Mouse (Mus musculus): Measurements from ENCODE around the gene Cd164l2. TPM values are rescaled to one million over a fixed set of nuclear protein-coding genes. Genes with fewer than 3 reads are reported as not detected.
A peak's percentile ranks its signal among the peaks of the same experiment; 100 is the strongest.

Gene Cd164l2
- total and polyA plus RNA-seq, 2 experiments from 2014 or later: 3.9 to 10.6 TPM

GRCm38 (mm10) chr4:133178305-133178704 is 33.6 kb upstream of the Cd164l2 start:
- no peaks in the 10 kb centered on the region for H3K36me3 ChIP-seq (ENCODE audit: insufficient read depth, low read length)
- no peaks in the 10 kb centered on the region for H3K9me3 ChIP-seq (ENCODE audit: low read length)
- no peak overlapping the region for H3K9ac ChIP-seq (replicated peaks; ENCODE audit: low read length, poor library complexity, severe bottlenecking)
- ATAC-seq (ENCODE audit: low FRiP score): no peak
- H3K27me3 ChIP-seq (ENCODE audit: insufficient read depth, low read length): no peaks in the 10 kb centered on the region
- H3K4me1 ChIP-seq (ENCODE audit: insufficient read depth, low read length): peaks cover 8% of the 10 kb centered on the region
- DNase-seq (ENCODE audit: low spot score): no peak
- no peak overlapping the region for H3K27ac ChIP-seq (ENCODE audit: low read depth, low read length)
- no peak for TF ChIP-seq CTCF (IDR thresholded peaks at IDR 0.05)
- no peak overlapping the region for H3K4me3 ChIP-seq (ENCODE audit: low read depth, low read length)
- 92% methylated on average over 5 of the region's 5 CpGs for WGBS
- H3K4me2 ChIP-seq (ENCODE audit: low read depth, low read length, poor library complexity, severe bottlenecking): no peak overlapping the region

DNA sequence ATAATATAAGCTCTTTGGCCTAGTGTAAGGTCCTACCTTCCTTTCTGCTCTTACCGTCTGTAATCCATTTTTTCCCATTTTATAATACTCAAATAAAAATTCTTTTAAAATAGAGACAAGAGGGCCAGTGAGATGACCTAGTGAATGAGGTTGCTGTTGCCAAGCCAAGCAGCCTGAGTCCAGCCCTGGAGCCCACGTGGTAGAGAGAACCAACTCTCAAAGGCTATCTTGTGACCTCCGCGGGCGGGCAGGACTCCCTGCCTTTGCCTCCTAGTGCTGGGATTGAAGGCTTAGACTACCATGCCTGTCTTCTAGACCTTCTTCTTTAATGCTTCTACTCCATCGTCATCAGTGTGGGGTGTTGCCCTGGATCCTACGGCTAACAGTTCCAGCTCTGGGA is 32.7 kb upstream of the Cd164l2 start:
- H3K9me3 ChIP-seq (ENCODE audit: low read length): no peaks in the 10 kb centered on the region
- WGBS: 91% methylated on average over 7 of the region's 7 CpGs
- H3K4me2 ChIP-seq (ENCODE audit: low read depth, low read length, poor library complexity, severe bottlenecking): no peak overlapping the region
- no peak overlapping the region for H3K4me3 ChIP-seq (ENCODE audit: low read depth, low read length)
- H3K27me3 ChIP-seq (ENCODE audit: insufficient read depth, low read length): no peaks in the 10 kb centered on the region
- H3K9ac ChIP-seq (replicated peaks; ENCODE audit: low read length, poor library complexity, severe bottlenecking): no peak overlapping the region
- H3K36me3 ChIP-seq (ENCODE audit: insufficient read depth, low read length): no peaks in the 10 kb centered on the region
- DNase-seq (ENCODE audit: low spot score): no peak
- TF ChIP-seq CTCF (IDR thresholded peaks at IDR 0.05): no peak
- H3K27ac ChIP-seq (ENCODE audit: low read depth, low read length): no peak overlapping the region
- H3K4me1 ChIP-seq (ENCODE audit: insufficient read depth, low read length): peaks cover 8% of the 10 kb centered on the region
- ATAC-seq (ENCODE audit: low FRiP score): no peak

- Histone ChIP-seq H3K36me3 (ENCODE audit: insufficient read depth, low read length) (peaks cover 8% of the 10 kb centered on the region; the same call in 1 of the 2 replicates), H3K9me3 (ENCODE audit: low read length) (no peaks in the 10 kb centered on the region), H3K4me1 (ENCODE audit: insufficient read depth, low read length) (no peaks in the 10 kb centered on the region; the same call in 1 of the 2 replicates), H3K27me3 (ENCODE audit: insufficient read depth, low read length) (no peaks in the 10 kb centered on the region), H3K4me2 (ENCODE audit: low read depth, low read length, poor library complexity, severe bottlenecking) (no peak overlapping the region), H3K27ac (ENCODE audit: low read depth, low read length) (no peak overlapping the region), H3K9ac (replicated peaks; ENCODE audit: low read length, poor library complexity, severe bottlenecking) (no peak overlapping the region), H3K4me3 (ENCODE audit: low read depth, low read length) (no peak overlapping the region)
- no peak for ATAC-seq (ENCODE audit: low FRiP score)
- TF ChIP-seq CTCF (IDR thresholded peaks at IDR 0.05): no peak
- 93% methylated on average over 8 of the region's 8 CpGs for WGBS
- DNase-seq (ENCODE audit: low spot score): no peak
Observed at GRCm38 (mm10) chr4:133182439-133183033, 29.4 kb upstream of the Cd164l2 start.

- no peak for TF ChIP-seq CTCF (IDR thresholded peaks at IDR 0.05)
- ATAC-seq (ENCODE audit: low FRiP score) (no peak), DNase-seq (ENCODE audit: low spot score) (no peak)
- Histone ChIP-seq H3K4me1 (ENCODE audit: insufficient read depth, low read length) (no peaks in the 10 kb centered on the region; the same call in 1 of the 2 replicates), H3K4me2 (ENCODE audit: low read depth, low read length, poor library complexity, severe bottlenecking) (no peak overlapping the region), H3K27ac (ENCODE audit: low read depth, low read length) (no peak overlapping the region), H3K27me3 (ENCODE audit: insufficient read depth, low read length) (no peaks in the 10 kb centered on the region), H3K4me3 (ENCODE audit: low read depth, low read length) (no peak overlapping the region), H3K9me3 (ENCODE audit: low read length) (no peaks in the 10 kb centered on the region), H3K36me3 (ENCODE audit: insufficient read depth, low read length) (peaks cover 10% of the 10 kb centered on the region; the same call in 1 of the 2 replicates), H3K9ac (replicated peaks; ENCODE audit: low read length, poor library complexity, severe bottlenecking) (no peak overlapping the region)
- WGBS: 56% methylated on average over 14 of the region's 14 CpGs
Observed at GRCm38 (mm10) chr4:133184031-133184897, 27.7 kb upstream of the Cd164l2 start.

DNA sequence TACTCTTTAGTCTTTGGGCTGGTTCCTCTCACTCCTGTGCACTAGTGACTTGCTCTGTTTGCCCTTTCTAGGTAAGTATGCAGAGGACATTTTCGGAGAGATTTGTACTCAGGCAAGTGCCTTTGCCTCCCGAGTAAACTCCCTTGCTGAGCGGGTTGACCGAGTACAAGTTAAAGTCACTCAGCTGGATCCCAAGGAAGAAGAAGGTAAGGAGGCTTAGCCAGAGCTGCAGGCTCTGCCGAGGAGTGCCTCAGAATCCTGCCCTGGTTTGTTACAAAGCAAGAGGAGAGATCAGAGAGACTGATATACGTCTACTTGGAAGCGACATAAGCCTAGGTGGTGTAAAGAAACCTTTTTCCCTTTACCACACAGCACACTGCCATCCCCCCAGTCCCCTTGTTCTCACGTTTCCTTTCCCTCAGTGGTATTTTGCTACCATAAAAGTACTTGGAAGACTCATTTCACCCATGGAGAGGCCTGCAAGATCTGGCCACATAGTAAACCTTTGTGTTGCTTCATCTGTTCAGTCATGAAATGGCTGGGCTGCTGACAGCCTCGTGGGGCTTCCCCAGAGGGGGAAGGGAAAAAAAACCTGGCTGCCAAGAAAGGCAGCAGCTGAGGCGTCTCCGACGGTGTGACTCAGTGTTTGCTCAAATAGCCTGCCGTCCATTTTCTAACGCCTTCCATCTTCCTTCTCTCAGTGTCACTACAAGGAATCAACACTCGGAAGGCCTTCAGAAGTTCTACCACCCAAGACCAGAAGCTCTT is 26.8 kb upstream of the Cd164l2 start:
- Histone ChIP-seq H3K27me3 (ENCODE audit: insufficient read depth, low read length) (no peaks in the 10 kb centered on the region), H3K4me3 (ENCODE audit: low read depth, low read length) (no peak overlapping the region), H3K4me1 (ENCODE audit: insufficient read depth, low read length) (no peaks in the 10 kb centered on the region; the same call in 1 of the 2 replicates), H3K9ac (replicated peaks; ENCODE audit: low read length, poor library complexity, severe bottlenecking) (no peak overlapping the region), H3K27ac (ENCODE audit: low read depth, low read length) (no peak overlapping the region), H3K36me3 (ENCODE audit: insufficient read depth, low read length) (peaks cover 12% of the 10 kb centered on the region; the same call in 1 of the 2 replicates), H3K4me2 (ENCODE audit: low read depth, low read length, poor library complexity, severe bottlenecking) (no peak overlapping the region), H3K9me3 (ENCODE audit: low read length) (no peaks in the 10 kb centered on the region)
- ATAC-seq (ENCODE audit: low FRiP score) (no peak), DNase-seq (ENCODE audit: low spot score) (peak; percentile 53)
- 41% methylated on average over 15 of the region's 15 CpGs for WGBS
- no peak for TF ChIP-seq CTCF (IDR thresholded peaks at IDR 0.05)
